Mouse (Mus musculus) adrenal gland, adult (tissue): ENCODE results near the gene Clstn2.

Source experiments
- DNase-seq, 2 experiments: peaks; one replicate each; pipeline ENCODE4 v3.0.0; 2022 to 2023; ENCODE audit warnings: low spot score in 1 of 2; ENCODE audit not compliant: inconsistent age in 2 of 2

Gene Clstn2

GRCm38 (mm10) chr9:97695278-97695677 lies 337.7 kb downstream of the Clstn2 start:
- no peak for DNase-seq

GRCm38 (mm10) chr9:97686826-97687425 lies 346.1 kb downstream of the Clstn2 start:
- no peak for DNase-seq

- DNase-seq: no peak
These were observed 347.3 kb downstream of the Clstn2 start for GRCm38 (mm10) chr9:97685664-97686063.

GRCm38 (mm10) chr9:97679878-97680277 lies 353.1 kb downstream of the Clstn2 start:
- DNase-seq: no peak

GRCm38 (mm10) chr9:97679106-97679505 lies 353.9 kb downstream of the Clstn2 start:
- no peak for DNase-seq

GRCm38 (mm10) chr9:97677075-97677474 lies 355.9 kb downstream of the Clstn2 start:
- no peak for DNase-seq

- DNase-seq: no peak
These were observed 360.3 kb downstream of the Clstn2 start for GRCm38 (mm10) chr9:97672681-97673080.

- DNase-seq: no peak
These were observed 360.8 kb downstream of the Clstn2 start for GRCm38 (mm10) chr9:97672224-97672623.

- DNase-seq: no peak
These were observed 362.3 kb downstream of the Clstn2 start for GRCm38 (mm10) chr9:97670666-97671065.

- DNase-seq: no peak
These were observed 372.0 kb downstream of the Clstn2 start for GRCm38 (mm10) chr9:97660989-97661388.

- DNase-seq: peak; percentile 36 to 79
These were observed 374.2 kb downstream of the Clstn2 start for GRCm38 (mm10) chr9:97658736-97659135.

GRCm38 (mm10) chr9:97648409-97648808 lies 384.6 kb downstream of the Clstn2 start:
- DNase-seq: no peak

- no peak for DNase-seq
These were observed 387.2 kb downstream of the Clstn2 start for GRCm38 (mm10) chr9:97645746-97646145.

GRCm38 (mm10) chr9:97642396-97642795 lies 390.6 kb downstream of the Clstn2 start:
- DNase-seq: no peak

GRCm38 (mm10) chr9:97639967-97640549 lies 392.9 kb downstream of the Clstn2 start:
- peak in 1 of 2 experiments; percentile 27 for DNase-seq

- no peak for DNase-seq
These were observed 394.2 kb downstream of the Clstn2 start for GRCm38 (mm10) chr9:97638683-97639354.

GRCm38 (mm10) chr9:97635351-97635750 lies 397.6 kb downstream of the Clstn2 start:
- DNase-seq: no peak

- no peak for DNase-seq
These were observed 398.1 kb downstream of the Clstn2 start for GRCm38 (mm10) chr9:97634831-97635230.

GRCm38 (mm10) chr9:97629180-97629579 lies 403.8 kb downstream of the Clstn2 start:
- no peak for DNase-seq

GRCm38 (mm10) chr9:97628361-97628908 lies 404.5 kb downstream of the Clstn2 start:
- DNase-seq: no peak

- DNase-seq: no peak
These were observed 405.1 kb downstream of the Clstn2 start for GRCm38 (mm10) chr9:97627916-97628315.

- no peak for DNase-seq
These were observed 422.4 kb downstream of the Clstn2 start for GRCm38 (mm10) chr9:97610566-97610965.
